Mouse (Mus musculus) forebrain, embryonic 14.5 days (tissue): ENCODE data around the gene Ube2o. TPM values are rescaled to one million over a fixed set of nuclear protein-coding genes. Genes with fewer than 3 reads are reported as not detected.
A peak's percentile ranks its signal among the peaks of the same experiment; 100 is the strongest.

Experiments used
- ATAC-seq: fragments of 200-750 bp; cut with Nextera tagmentation; 2 replicates; pipeline ENCODE4 v1.8.0; 2017; ENCODE audit warnings: mild to moderate bottlenecking, moderate library complexity
- DNase-seq: peaks from one replicate; pipeline ENCODE4 v3.0.0-alpha.2; 2015; ENCODE audit warnings: low spot score
- H3K27ac ChIP-seq: fragments of 300-500 bp; sonication (generic); 2 replicates; pipeline ENCODE4 v1.5.1; 2014; ENCODE audit warnings: low read depth, mild to moderate bottlenecking, control low read depth, low read length, moderate library complexity
- H3K27me3 ChIP-seq: fragments of 300-500 bp; sonication (generic); replicated peaks from 2 replicates; pipeline ENCODE4 v1.6.1; 2014; ENCODE audit warnings: low read length, control low read depth, mixed read lengths; ENCODE audit not compliant: control insufficient read depth, insufficient read depth
- H3K36me3 ChIP-seq: fragments of 300-500 bp; sonication (generic); 2 replicates; pipeline ENCODE4 v1.6.1; 2014; ENCODE audit warnings: low read length, control low read depth; ENCODE audit not compliant: control insufficient read depth, insufficient read depth
- H3K4me1 ChIP-seq: fragments of 300-500 bp; sonication (generic); 2 replicates; pipeline ENCODE4 v1.6.1; 2014; ENCODE audit warnings: antibody characterized with exemption, low read length, control low read depth; ENCODE audit not compliant: control insufficient read depth, insufficient read depth
- H3K4me2 ChIP-seq: fragments of 300-500 bp; sonication (generic); 2 replicates; pipeline ENCODE4 v1.6.1; 2014; ENCODE audit warnings: mild to moderate bottlenecking, control low read depth, low read length
- H3K4me3 ChIP-seq: fragments of 300-500 bp; sonication (generic); 2 replicates; pipeline ENCODE4 v1.5.1; 2014; ENCODE audit warnings: low read depth, low read length, control low read depth
- H3K9ac ChIP-seq: fragments of 300-500 bp; sonication (generic); 2 replicates; pipeline ENCODE4 v1.6.1; 2014; ENCODE audit warnings: mild to moderate bottlenecking, low read length, control low read depth, moderate library complexity
- H3K9me3 ChIP-seq: fragments of 300-500 bp; sonication (generic); replicated peaks from 2 replicates; pipeline ENCODE4 v1.6.1; 2016; ENCODE audit warnings: low read length, control low read depth, mixed read lengths; ENCODE audit not compliant: control insufficient read depth
- WGBS: fragments of 180-500 bp; shearing (Covaris S2); extraction: QIAGEN DNeasy Blood & Tissue Kit; methylation state at CpG from one replicate; pipeline ENCODE4 v1.1.7; 2014; 5-methylcytosine and 5-hydroxymethylcytosine counted together
- polyA plus RNA-seq: library from polyadenylated mRNA; unstranded; fragments of >200 nt; fragmentation: Nextera tagmentation; extraction: Ambion mirVana; gene quantifications from 2 replicates; pipeline ENCODE4 v1.2.1, GENCODE M21; 2014

Gene Ube2o
- polyA plus RNA-seq, 1 experiment from 2014 or later, result 16.7 TPM

- WGBS, result under 1% methylated on average over 49 of the region's 50 CpGs
- Histone ChIP-seq H3K4me3 (peak overlapping the region; percentile 39), H3K9me3 (no peaks in the 10 kb centered on the region), H3K4me1 (peaks cover 31% of the 10 kb centered on the region), H3K9ac (peak overlapping the region; percentile 50), H3K27ac (no peak overlapping the region), H3K27me3 (peaks cover 40% of the 10 kb centered on the region), H3K4me2 (peak overlapping the region; percentile 92), H3K36me3 (peaks cover 12% of the 10 kb centered on the region; the same call in 1 of the 2 replicates)
- ATAC-seq, result peak; percentile 22; the same call in 1 of the 2 replicates
- peak; percentile 45 for DNase-seq
These were observed 48.4 kb downstream of the Ube2o start for GRCm38 (mm10) chr11:116532810-116533338.

- Histone ChIP-seq H3K27me3 (peaks cover 40% of the 10 kb centered on the region), H3K4me1 (peaks cover 31% of the 10 kb centered on the region), H3K27ac (no peak overlapping the region), H3K4me3 (peak overlapping the region; percentile 39), H3K9me3 (no peaks in the 10 kb centered on the region), H3K36me3 (peaks cover 9% of the 10 kb centered on the region; the same call in 1 of the 2 replicates), H3K4me2 (peak overlapping the region; percentile 92), H3K9ac (peak overlapping the region; percentile 50)
- ATAC-seq, result no peak
- WGBS, result under 1% methylated on average over 30 of the region's 30 CpGs
- peak; percentile 20 for DNase-seq
These were observed 48.9 kb downstream of the Ube2o start for GRCm38 (mm10) chr11:116532262-116532809.

- Histone ChIP-seq H3K4me3 (peak overlapping the region; percentile 39), H3K4me2 (peak overlapping the region; percentile 92), H3K9ac (peak overlapping the region; percentile 32; the same call in 1 of the 2 replicates), H3K36me3 (peaks cover 4% of the 10 kb centered on the region; the same call in 1 of the 2 replicates), H3K27ac (no peak overlapping the region), H3K27me3 (peaks cover 40% of the 10 kb centered on the region), H3K9me3 (no peaks in the 10 kb centered on the region), H3K4me1 (peaks cover 31% of the 10 kb centered on the region)
- WGBS, result 4% methylated on average over 48 of the region's 48 CpGs
- DNase-seq, result no peak
- no peak for ATAC-seq
These were observed 49.7 kb downstream of the Ube2o start for GRCm38 (mm10) chr11:116531371-116532191.

GRCm38 (mm10) chr11:116530187-116531147 lies 50.8 kb downstream of the Ube2o start, which contains the start of gene Sphk1:
Gene Sphk1 (plus strand): TSS chr11:116530925.
- peaks cover 40% of the 10 kb centered on the region for H3K27me3 ChIP-seq

GRCm38 (mm10) chr11:116528636-116529320 lies 52.5 kb downstream of the Ube2o start:
- H3K4me3 ChIP-seq, result no peak overlapping the region
- H3K4me2 ChIP-seq, result no peak overlapping the region
- WGBS, result 64% methylated on average over 8 of the region's 8 CpGs
- peaks cover 27% of the 10 kb centered on the region for H3K27me3 ChIP-seq
- DNase-seq (no peak), ATAC-seq (no peak)
- H3K36me3 ChIP-seq, result no peaks in the 10 kb centered on the region
- peaks cover 28% of the 10 kb centered on the region for H3K4me1 ChIP-seq
- no peak overlapping the region for H3K27ac ChIP-seq
- H3K9ac ChIP-seq, result no peak overlapping the region
- no peaks in the 10 kb centered on the region for H3K9me3 ChIP-seq

More at GRCm38 (mm10) chr11:116530187-116531147, 50.8 kb downstream of the Ube2o start, which contains the start of gene Sphk1:
- H3K9me3 ChIP-seq, result no peaks in the 10 kb centered on the region
- H3K4me1 ChIP-seq, result peaks cover 31% of the 10 kb centered on the region
- H3K36me3 ChIP-seq, result no peaks in the 10 kb centered on the region
- H3K9ac ChIP-seq, result peak within 1 kb of the TSS; percentile 32; the same call in 1 of the 2 replicates
- DNase-seq, result peak; percentile 33
- peak within 1 kb of the TSS; percentile 39 for H3K4me3 ChIP-seq
- H3K27ac ChIP-seq, result no peak within 1 kb of the TSS
- WGBS, result 15% methylated on average over 11 of the region's 11 CpGs
- no peak for ATAC-seq
- H3K4me2 ChIP-seq, result peak within 1 kb of the TSS; percentile 92

GRCm38 (mm10) chr11:116523699-116524189 lies 57.5 kb downstream of the Ube2o start:
- ATAC-seq (no peak), DNase-seq (peak; percentile 47)
- no peak overlapping the region for H3K4me2 ChIP-seq
- H3K4me1 ChIP-seq, result peaks cover 4% of the 10 kb centered on the region; the same call in 1 of the 2 replicates
- no peaks in the 10 kb centered on the region for H3K27me3 ChIP-seq
- no peaks in the 10 kb centered on the region for H3K9me3 ChIP-seq
- H3K9ac ChIP-seq, result no peak overlapping the region
- H3K36me3 ChIP-seq, result no peaks in the 10 kb centered on the region
- H3K27ac ChIP-seq, result no peak overlapping the region
- 38% methylated on average over 5 of the region's 5 CpGs for WGBS
- H3K4me3 ChIP-seq, result no peak overlapping the region

- Histone ChIP-seq H3K27me3 (no peaks in the 10 kb centered on the region), H3K9ac (no peak overlapping the region), H3K4me2 (no peak overlapping the region), H3K4me3 (no peak overlapping the region), H3K27ac (no peak overlapping the region), H3K36me3 (no peaks in the 10 kb centered on the region), H3K4me1 (peaks cover 4% of the 10 kb centered on the region; the same call in 1 of the 2 replicates), H3K9me3 (no peaks in the 10 kb centered on the region)
- DNase-seq, result no peak
- WGBS, result 59% methylated on average over 16 of the region's 16 CpGs
- no peak for ATAC-seq
These were observed 58.2 kb downstream of the Ube2o start for GRCm38 (mm10) chr11:116522886-116523698.
